Mouse (Mus musculus) heart, postnatal 36 days (tissue): ENCODE data around the gene Gpr26. TPM values are rescaled to one million over a fixed set of nuclear protein-coding genes. Genes with fewer than 3 reads are reported as not detected.

Experiments used
- DNase-seq, 2 experiments: peaks; one replicate each; pipeline ENCODE4 v3.0.0; 2021 to 2022
- intact Hi-C: fragments of 180-260 bp; cut with DNase I; formaldehyde crosslinking; loops from one replicate; pipeline ENCODE4 v1.15.1; 2025
- total RNA-seq, 2 experiments: library from RNA; stranded (reverse); gene quantifications; 2 replicates each; pipeline ENCODE4 v1.2.3; 2021

Gene Gpr26
- total RNA-seq, 2 experiments from 2014 or later, result not detected

- DNase-seq, result no peak
- intact Hi-C loops, result no loop called here
These were observed 49.7 kb downstream of the Gpr26 start for GRCm38 (mm10) chr7:132015933-132016332.

DNA sequence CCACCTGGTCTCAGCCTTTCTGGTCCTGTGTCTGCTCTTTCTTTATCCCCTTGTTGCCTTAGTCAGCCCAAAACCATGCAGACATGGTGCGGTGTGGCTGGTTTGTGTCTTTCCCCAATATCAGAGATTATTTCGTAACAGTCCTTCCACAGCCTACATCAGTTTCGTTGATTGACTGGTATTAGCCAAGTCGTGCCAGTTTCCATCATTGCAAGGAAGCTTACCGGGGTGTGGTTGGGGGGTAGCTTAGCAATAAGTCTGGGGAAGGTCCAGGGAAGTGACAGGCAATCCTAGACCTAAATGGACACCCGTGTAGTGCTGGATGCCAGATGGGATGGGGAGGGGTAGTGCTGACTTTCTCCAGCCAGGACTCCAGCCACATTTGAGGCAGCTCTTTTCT, 59.3 kb downstream of the Gpr26 start:
- intact Hi-C loops, result no loop called here
- DNase-seq, result no peak

DNA sequence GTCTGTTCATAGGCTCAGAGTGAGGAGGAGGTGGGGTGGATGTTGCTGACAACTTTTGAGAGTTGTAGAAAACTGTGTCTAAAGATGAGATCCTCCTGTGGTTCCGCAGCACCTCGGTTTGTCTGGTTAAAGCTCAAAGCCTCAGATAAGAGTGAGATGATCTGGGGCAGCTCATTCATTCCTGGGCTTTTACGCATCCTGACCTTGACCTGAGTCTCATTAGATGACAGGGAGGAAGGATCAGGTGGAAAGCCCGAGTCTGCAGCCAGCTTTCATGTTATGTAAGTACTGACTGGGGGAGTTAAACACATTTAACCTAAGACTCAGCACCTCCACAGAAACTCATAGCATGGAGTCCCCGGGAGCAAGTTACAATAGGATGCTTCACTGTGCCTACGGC, 60.4 kb downstream of the Gpr26 start:
- intact Hi-C loops, result no loop called here

GRCm38 (mm10) chr7:132031940-132032531, 65.8 kb downstream of the Gpr26 start:
- intact Hi-C loops, result no loop called here

More for the DNA sequence above, 60.4 kb downstream of the Gpr26 start:
- DNase-seq, result no peak

More at GRCm38 (mm10) chr7:132031940-132032531, 65.8 kb downstream of the Gpr26 start:
- DNase-seq, result no peak

Other genes with a start within 250 kb of the Gpr26 start
- 1 to 10 TPM; 3.1 to 7.0 TPM for gene Cpxm2, start 188.3 kb downstream of the Gpr26 start, total RNA-seq